Mouse (Mus musculus) right cerebral cortex, postnatal 4 days (tissue): ENCODE data around the gene Pak6.
A peak's percentile ranks its signal among the peaks of the same experiment; 100 is the strongest.

ENCODE experiments used
- DNase-seq: peaks from one replicate; pipeline ENCODE4 v3.0.0-alpha.2; 2022

Gene Pak6

GRCm38 (mm10) chr2:118667181-118667580 is 4.1 kb downstream of the Pak6 start:
- no peak for DNase-seq

GRCm38 (mm10) chr2:118669245-118669644 is 6.1 kb downstream of the Pak6 start:
- DNase-seq: no peak

GRCm38 (mm10) chr2:118669785-118670184 is 6.7 kb downstream of the Pak6 start:
- no peak for DNase-seq

GRCm38 (mm10) chr2:118671728-118672127 is 8.6 kb downstream of the Pak6 start:
- DNase-seq: no peak

- no peak for DNase-seq
Observed at GRCm38 (mm10) chr2:118673686-118674465, 10.8 kb downstream of the Pak6 start.

- no peak for DNase-seq
Observed at GRCm38 (mm10) chr2:118674500-118674899, 11.4 kb downstream of the Pak6 start.

- DNase-seq: peak; percentile 55
Observed at GRCm38 (mm10) chr2:118676839-118677741, 14.0 kb downstream of the Pak6 start.

- DNase-seq: no peak
Observed at GRCm38 (mm10) chr2:118677817-118678216, 14.7 kb downstream of the Pak6 start.

GRCm38 (mm10) chr2:118679577-118679976 is 16.5 kb downstream of the Pak6 start:
- no peak for DNase-seq

GRCm38 (mm10) chr2:118680926-118681325 is 17.8 kb downstream of the Pak6 start:
- no peak for DNase-seq

- DNase-seq: no peak
Observed at GRCm38 (mm10) chr2:118682544-118683260, 19.6 kb downstream of the Pak6 start.

GRCm38 (mm10) chr2:118685088-118685487 is 22.0 kb downstream of the Pak6 start:
- no peak for DNase-seq

- no peak for DNase-seq
Observed at GRCm38 (mm10) chr2:118686693-118687092, 23.6 kb downstream of the Pak6 start.

GRCm38 (mm10) chr2:118687791-118688190 is 24.7 kb downstream of the Pak6 start:
- DNase-seq: no peak

GRCm38 (mm10) chr2:118689875-118690274 is 26.8 kb downstream of the Pak6 start:
- no peak for DNase-seq

- DNase-seq: no peak
Observed at GRCm38 (mm10) chr2:118693370-118693966, 30.4 kb downstream of the Pak6 start.

GRCm38 (mm10) chr2:118695677-118696232 is 32.7 kb downstream of the Pak6 start:
- DNase-seq: no peak

GRCm38 (mm10) chr2:118696451-118697308 is 33.6 kb downstream of the Pak6 start:
- no peak for DNase-seq

- DNase-seq: no peak
Observed at GRCm38 (mm10) chr2:118697311-118697877, 34.3 kb downstream of the Pak6 start.

- no peak for DNase-seq
Observed at GRCm38 (mm10) chr2:118697955-118698354, 34.9 kb downstream of the Pak6 start.
